Mouse (Mus musculus) kidney, adult 2 months (tissue): Measurements from ENCODE around the gene Ccdc78.

Experiments used
- CTCF ChIP-seq: fragments of 200-500 bp; conservative IDR thresholded peaks from 2 replicates; pipeline ENCODE4 v1.5.1; 2011; ENCODE audit warnings: low read depth, mild to moderate bottlenecking, control low read depth, low read length, moderate library complexity, mixed read lengths; ENCODE audit not compliant: insufficient read depth, insufficient read length
- POLR2A ChIP-seq: fragments of 200-500 bp; IDR thresholded peaks from one replicate; pipeline ENCODE4 v1.6.1; 2011; ENCODE audit warnings: low read depth, low read length, control low read depth

GRCm38 (mm10) chr17:25802825-25803517 is 16.6 kb downstream of the Ccdc78 start:
- TF ChIP-seq CTCF (no peak), POLR2A (no peak)
